Mouse (Mus musculus): Measurements from ENCODE around the gene Smagp.

GRCm38 (mm10) chr15:100590436-100590835 is 46.3 kb downstream of the Smagp start:
- no peak for TF ChIP-seq POLR2A (IDR thresholded peaks at IDR 0.05; ENCODE audit: extremely low read depth, insufficient read depth, low read length)
- TF ChIP-seq CTCF (IDR thresholded peaks at IDR 0.05; ENCODE audit: low read depth, low read length): no peak

Data from liver, adult 2 months (tissue).